Mouse (Mus musculus): ENCODE measurements around the gene Cntln. TPM values are rescaled to one million over a fixed set of nuclear protein-coding genes. Genes with fewer than 3 reads are reported as not detected.

The Cntln gene
- total and polyA plus RNA-seq, 3 experiments: not detected

DNA sequence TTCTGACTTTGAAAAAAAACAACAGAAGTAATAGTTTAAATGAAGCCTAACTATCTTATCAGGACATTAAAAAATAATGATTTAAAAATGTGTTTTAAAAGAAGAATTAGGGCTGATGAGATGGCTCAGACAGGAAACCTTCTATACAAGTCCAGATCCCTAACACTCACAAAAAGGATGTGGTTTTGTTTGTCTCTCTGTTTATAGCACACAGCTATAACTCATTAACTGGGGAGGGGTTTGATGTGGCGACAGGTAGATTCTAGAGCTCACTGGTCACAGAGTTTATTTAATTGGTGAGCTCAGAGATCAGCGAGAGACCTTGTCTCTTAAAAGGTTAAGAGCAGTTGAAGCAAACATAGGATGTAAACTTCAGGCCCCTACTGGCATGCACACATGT lies 175.5 kb downstream of the Cntln start:
- H3K36me3 ChIP-seq (ENCODE audit: control insufficient read depth in 1 of 2, insufficient read depth in 2 of 2, low read length in 2 of 2): no peaks in the 10 kb centered on the region
- H3K79me2 ChIP-seq (ENCODE audit: control insufficient read depth, insufficient read depth, low read length, poor library complexity): no peaks in the 10 kb centered on the region
- DNase-seq (ENCODE audit: low read depth, low spot score): no peak
- no peaks in the 10 kb centered on the region for H3K9me3 ChIP-seq (replicated peaks; ENCODE audit: insufficient read depth, low read length)
- no peaks in the 10 kb centered on the region for H3K4me1 ChIP-seq (ENCODE audit: control insufficient read depth in 1 of 2, insufficient read depth in 2 of 2, low read length in 2 of 2)
- no peak overlapping the region for H3K27ac ChIP-seq (ENCODE audit: control insufficient read depth, low read depth, low read length)
- no peak overlapping the region for H3K9ac ChIP-seq (ENCODE audit: control insufficient read depth, low read depth, low read length, poor library complexity, severe bottlenecking)
- no peak for TF ChIP-seq KAT2A (conservative IDR thresholded peaks at IDR 0.05; ENCODE audit: low read depth, low read length)
- no peak for TF ChIP-seq ZKSCAN1 (IDR thresholded peaks at IDR 0.05; ENCODE audit: low read depth, low read length)
- no peak for TF ChIP-seq POLR2AphosphoS5 (IDR thresholded peaks at IDR 0.05; ENCODE audit: borderline replicate concordance, low read depth, low read length)
- TF ChIP-seq JUND (IDR thresholded peaks at IDR 0.05; ENCODE audit: low read depth, low read length): no peak
- no peak for TF ChIP-seq MEF2A (IDR thresholded peaks at IDR 0.05; ENCODE audit: extremely low read depth, insufficient replicate concordance, low read depth, low read length, poor library complexity, severe bottlenecking)
- TF ChIP-seq ZMIZ1 (IDR thresholded peaks at IDR 0.05; ENCODE audit: low read depth, low read length): no peak
- TF ChIP-seq ETS1 (IDR thresholded peaks at IDR 0.05; ENCODE audit: low read depth, low read length): no peak
- TF ChIP-seq USF1 (IDR thresholded peaks at IDR 0.05; ENCODE audit: low read depth, low read length): no peak
- no peak for TF ChIP-seq POLR2AphosphoS2 (IDR thresholded peaks at IDR 0.05; ENCODE audit: low read length)
- TF ChIP-seq E2F4 (IDR thresholded peaks at IDR 0.05; ENCODE audit: borderline replicate concordance, low read depth, low read length): no peak
- TF ChIP-seq CHD2 (IDR thresholded peaks at IDR 0.05; ENCODE audit: low read length): no peak
- no peak for TF ChIP-seq MAZ (IDR thresholded peaks at IDR 0.05; ENCODE audit: low read depth, low read length)
- TF ChIP-seq MAX (IDR thresholded peaks at IDR 0.05; ENCODE audit: low read length): no peak
- TF ChIP-seq UBTF (IDR thresholded peaks at IDR 0.05; ENCODE audit: borderline replicate concordance, insufficient read depth, low read depth, low read length): no peak
- TF ChIP-seq EP300 (IDR thresholded peaks at IDR 0.05; ENCODE audit: low read depth in 1 of 2, low read length in 2 of 2): no peak
- no peak for TF ChIP-seq TBP (IDR thresholded peaks at IDR 0.05; ENCODE audit: low read depth, low read length)
- no peak for TF ChIP-seq SIN3A (IDR thresholded peaks at IDR 0.05; ENCODE audit: low read length)
- TF ChIP-seq USF2 (IDR thresholded peaks at IDR 0.05; ENCODE audit: borderline replicate concordance in 1 of 2, insufficient read depth in 1 of 2, low read depth in 1 of 2, low read length in 2 of 2): no peak
- H3K27me3 ChIP-seq (ENCODE audit: control insufficient read depth in 1 of 2, insufficient read depth in 2 of 2, low read length in 2 of 2): no peaks in the 10 kb centered on the region
- H3K4me3 ChIP-seq (ENCODE audit: control insufficient read depth in 1 of 2, insufficient read depth in 1 of 2, low read depth in 2 of 2, low read length in 2 of 2): no peak overlapping the region

GRCm38 (mm10) chr4:85061676-85062075 lies 177.6 kb downstream of the Cntln start:
- no peaks in the 10 kb centered on the region for H3K9me3 ChIP-seq (replicated peaks; ENCODE audit: insufficient read depth, low read length)
- no peaks in the 10 kb centered on the region for H3K36me3 ChIP-seq (ENCODE audit: control insufficient read depth in 1 of 2, insufficient read depth in 2 of 2, low read length in 2 of 2)
- H3K4me1 ChIP-seq (ENCODE audit: control insufficient read depth in 1 of 2, insufficient read depth in 2 of 2, low read length in 2 of 2): no peaks in the 10 kb centered on the region
- no peak overlapping the region for H3K27ac ChIP-seq (ENCODE audit: control insufficient read depth, low read depth, low read length)
- no peak for TF ChIP-seq NELFE (IDR thresholded peaks at IDR 0.05; ENCODE audit: low read depth, low read length)
- no peak for TF ChIP-seq TAL1 (IDR thresholded peaks at IDR 0.05; ENCODE audit: low read length)
- TF ChIP-seq ZC3H11A (IDR thresholded peaks at IDR 0.05; ENCODE audit: low read depth, low read length): no peak
- TF ChIP-seq KAT2A (conservative IDR thresholded peaks at IDR 0.05; ENCODE audit: low read depth, low read length): no peak
- TF ChIP-seq CTCF (IDR thresholded peaks at IDR 0.05 in 2 of 3, conservative IDR thresholded peaks at IDR 0.05 in 1 of 3; ENCODE audit: control insufficient read depth in 1 of 3, insufficient read depth in 1 of 3, low read depth in 2 of 3, low read length in 3 of 3, poor library complexity in 1 of 3, severe bottlenecking in 1 of 3): no peak
- DNase-seq (ENCODE audit: low read depth, low spot score): no peak
- no peaks in the 10 kb centered on the region for H3K79me2 ChIP-seq (ENCODE audit: control insufficient read depth, insufficient read depth, low read length, poor library complexity)
- no peaks in the 10 kb centered on the region for H3K27me3 ChIP-seq (ENCODE audit: control insufficient read depth in 1 of 2, insufficient read depth in 2 of 2, low read length in 2 of 2)
- H3K4me3 ChIP-seq (ENCODE audit: control insufficient read depth in 1 of 2, insufficient read depth in 1 of 2, low read depth in 2 of 2, low read length in 2 of 2): no peak overlapping the region
- H3K9ac ChIP-seq (ENCODE audit: control insufficient read depth, low read depth, low read length, poor library complexity, severe bottlenecking): no peak overlapping the region

Data from MEL (cell line).